Mouse (Mus musculus): Measurements from ENCODE around the gene Olfr70. TPM values are rescaled to one million over a fixed set of nuclear protein-coding genes. Genes with fewer than 3 reads are reported as not detected.

Olfr70 gene
- total and polyA plus RNA-seq, 3 experiments = not detected

GRCm38 (mm10) chr4:43675608-43676007 lies 25.0 kb downstream of the Olfr70 start:
- no peaks in the 10 kb centered on the region for H3K79me2 ChIP-seq (replicated peaks; ENCODE audit: control insufficient read depth, extremely low read depth, insufficient read depth, poor library complexity, severe bottlenecking)
- no peak overlapping the region for H3K27ac ChIP-seq (ENCODE audit: insufficient read depth, low read depth)
- no peak overlapping the region for H3K4me3 ChIP-seq (replicated peaks in 1 of 3; ENCODE audit: low read depth in 2 of 3, low read length in 2 of 3, poor library complexity in 1 of 3)
- H3K4me2 ChIP-seq (ENCODE audit: insufficient read depth, low read depth, poor library complexity, severe bottlenecking) = no peak overlapping the region
- H3K27me3 ChIP-seq (replicated peaks) = peaks cover 93% of the 10 kb centered on the region
- no peaks in the 10 kb centered on the region for H3K4me1 ChIP-seq (ENCODE audit: control insufficient read depth in 1 of 2, insufficient read depth in 2 of 2)
- no peak for DNase-seq (ENCODE audit: extremely low read depth)
- no peak overlapping the region for H3K9ac ChIP-seq (ENCODE audit: insufficient read depth, low read depth)
- TF ChIP-seq RAD21 (IDR thresholded peaks at IDR 0.05; ENCODE audit: low read depth, low read length) = no peak
- TF ChIP-seq TCF12 (IDR thresholded peaks at IDR 0.05; ENCODE audit: low read depth, low read length) = no peak
- TF ChIP-seq MAZ (IDR thresholded peaks at IDR 0.05; ENCODE audit: low read depth, low read length) = no peak
- TF ChIP-seq BHLHE40 (IDR thresholded peaks at IDR 0.05; ENCODE audit: low read depth, low read length) = no peak
- no peak for TF ChIP-seq ZNF384 (IDR thresholded peaks at IDR 0.05; ENCODE audit: low read depth, low read length)
- no peak for TF ChIP-seq TBP (conservative IDR thresholded peaks at IDR 0.05; ENCODE audit: low read depth, low read length)
- TF ChIP-seq SIN3A (IDR thresholded peaks at IDR 0.05; ENCODE audit: low read length) = no peak
- TF ChIP-seq MEF2A (IDR thresholded peaks at IDR 0.05; ENCODE audit: borderline replicate concordance, low read depth, low read length) = no peak
- no peak for TF ChIP-seq CTCF (conservative IDR thresholded peaks at IDR 0.05 in 1 of 2, IDR thresholded peaks at IDR 0.05 in 1 of 2; ENCODE audit: low read depth in 2 of 2, low read length in 2 of 2)
- no peak for TF ChIP-seq NELFE (IDR thresholded peaks at IDR 0.05; ENCODE audit: low read depth, low read length)
- TF ChIP-seq CHD2 (IDR thresholded peaks at IDR 0.05; ENCODE audit: low read length) = no peak
- TF ChIP-seq KAT2A (IDR thresholded peaks at IDR 0.05; ENCODE audit: insufficient replicate concordance, low read length) = no peak
- no peak for TF ChIP-seq ETS1 (conservative IDR thresholded peaks at IDR 0.05; ENCODE audit: low read depth, low read length)
- no peak for TF ChIP-seq ZC3H11A (IDR thresholded peaks at IDR 0.05; ENCODE audit: low read depth, low read length)
- TF ChIP-seq RCOR1 (conservative IDR thresholded peaks at IDR 0.05; ENCODE audit: low read depth, low read length) = no peak
- TF ChIP-seq MAX (IDR thresholded peaks at IDR 0.05; ENCODE audit: low read length) = no peak
- TF ChIP-seq POLR2A (IDR thresholded peaks at IDR 0.05; ENCODE audit: low read depth, low read length) = no peak
- TF ChIP-seq ZMIZ1 (IDR thresholded peaks at IDR 0.05; ENCODE audit: low read depth, low read length) = no peak
- in situ Hi-C loops (cut with MboI; ENCODE audit: low pct_ligation_motif_present, low pct_unique_long_range_greater_than_20kb, low sequenced_read_pairs) (no loop called here), dilution Hi-C loops (cut with MboI; ENCODE audit: extremely low pct_ligation_motif_present, extremely low pct_unique_long_range_greater_than_20kb, low sequenced_read_pairs) (no loop called here)
- no peaks in the 10 kb centered on the region for H3K9me3 ChIP-seq (replicated peaks; ENCODE audit: low read length)
- no peaks in the 10 kb centered on the region for H3K36me3 ChIP-seq (replicated peaks in 1 of 2; ENCODE audit: control insufficient read depth in 1 of 2, insufficient read depth in 1 of 2, low read length in 1 of 2)

- Histone ChIP-seq H3K9me3 (replicated peaks; ENCODE audit: low read length) (no peaks in the 10 kb centered on the region), H3K36me3 (replicated peaks in 1 of 2; ENCODE audit: control insufficient read depth in 1 of 2, insufficient read depth in 1 of 2, low read length in 1 of 2) (no peaks in the 10 kb centered on the region), H3K9ac (ENCODE audit: insufficient read depth, low read depth) (no peak overlapping the region), H3K79me2 (replicated peaks; ENCODE audit: control insufficient read depth, extremely low read depth, insufficient read depth, poor library complexity, severe bottlenecking) (no peaks in the 10 kb centered on the region), H3K4me1 (ENCODE audit: control insufficient read depth in 1 of 2, insufficient read depth in 2 of 2) (no peaks in the 10 kb centered on the region), H3K27ac (ENCODE audit: insufficient read depth, low read depth) (no peak overlapping the region), H3K27me3 (replicated peaks) (peaks cover 94% of the 10 kb centered on the region), H3K4me3 (replicated peaks in 1 of 3; ENCODE audit: low read depth in 2 of 3, low read length in 2 of 3, poor library complexity in 1 of 3) (no peak overlapping the region), H3K4me2 (ENCODE audit: insufficient read depth, low read depth, poor library complexity, severe bottlenecking) (no peak overlapping the region)
- DNase-seq (ENCODE audit: extremely low read depth) = no peak
- in situ Hi-C loops (cut with MboI; ENCODE audit: low pct_ligation_motif_present, low pct_unique_long_range_greater_than_20kb, low sequenced_read_pairs) (no loop called here), dilution Hi-C loops (cut with MboI; ENCODE audit: extremely low pct_ligation_motif_present, extremely low pct_unique_long_range_greater_than_20kb, low sequenced_read_pairs) (no loop called here)
- TF ChIP-seq JUND (conservative IDR thresholded peaks at IDR 0.05; ENCODE audit: low read depth, low read length) (no peak), SIN3A (IDR thresholded peaks at IDR 0.05; ENCODE audit: low read length) (no peak), RAD21 (IDR thresholded peaks at IDR 0.05; ENCODE audit: low read depth, low read length) (no peak), JUN (IDR thresholded peaks at IDR 0.05; ENCODE audit: insufficient read depth, low read depth, low read length) (no peak), CTCF (conservative IDR thresholded peaks at IDR 0.05 in 1 of 2, IDR thresholded peaks at IDR 0.05 in 1 of 2; ENCODE audit: low read depth in 2 of 2, low read length in 2 of 2) (no peak), MAFK (IDR thresholded peaks at IDR 0.05; ENCODE audit: insufficient replicate concordance, low read length) (no peak), ELF1 (IDR thresholded peaks at IDR 0.05; ENCODE audit: low read depth, low read length) (no peak), ZKSCAN1 (IDR thresholded peaks at IDR 0.05; ENCODE audit: borderline replicate concordance, low read depth, low read length) (no peak), EP300 (IDR thresholded peaks at IDR 0.05; ENCODE audit: low read length) (no peak)
Measured at GRCm38 (mm10) chr4:43674974-43675373, 25.6 kb downstream of the Olfr70 start.

All from CH12.LX (cell line).